Comparison of ENCODE assay signal across 8 mouse cellular contexts in the genomic region with DNA sequence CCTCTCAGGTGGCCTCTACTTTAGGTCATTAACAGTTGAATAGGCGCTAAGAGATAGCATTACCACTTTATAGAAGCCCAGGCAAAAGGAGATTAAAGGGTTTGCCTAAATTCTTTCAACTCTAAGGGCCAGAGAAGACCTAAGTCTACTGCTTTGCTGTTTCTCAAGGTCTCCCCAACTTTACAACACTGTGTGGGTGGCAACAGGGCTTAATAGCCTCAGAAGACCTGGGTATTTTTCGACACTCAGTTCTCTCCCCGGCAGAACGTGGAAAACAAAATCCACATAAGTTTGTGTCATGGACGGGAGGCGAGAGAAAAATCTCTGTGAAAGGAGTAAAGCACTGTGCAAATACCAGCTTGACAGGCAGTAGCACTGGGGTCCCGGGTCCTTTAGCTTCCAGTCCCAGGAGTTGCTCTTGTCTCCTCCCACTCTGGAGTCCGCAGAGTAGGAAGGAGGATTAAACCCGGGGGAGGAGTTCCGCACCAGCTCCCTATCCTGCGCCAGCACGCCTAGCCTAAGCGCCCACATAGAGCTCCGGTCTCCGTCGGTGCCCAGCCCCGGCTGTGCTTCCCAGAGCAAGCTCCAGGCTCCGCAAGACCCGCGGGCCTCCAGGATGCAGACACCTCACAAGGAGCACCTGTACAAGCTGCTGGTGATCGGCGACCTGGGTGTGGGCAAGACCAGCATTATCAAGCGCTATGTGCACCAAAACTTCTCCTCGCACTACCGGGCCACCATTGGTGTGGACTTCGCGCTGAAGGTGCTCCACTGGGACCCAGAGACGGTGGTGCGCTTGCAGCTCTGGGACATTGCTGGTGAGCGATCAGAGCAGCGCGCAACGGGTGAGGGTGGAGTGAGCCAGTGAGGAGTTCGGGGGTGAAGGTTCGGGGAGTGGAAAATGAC. TPM values are rescaled to one million over a fixed set of nuclear protein-coding genes. Genes with fewer than 3 reads are reported as not detected.
A peak's percentile ranks its signal among the peaks of the same experiment; 100 is the strongest.
DNase-seq lines count a peak whose midpoint lies in the region; ATAC-seq and TF ChIP-seq lines count a peak whose summit lies in the region.

A gene (plus strand): TSS at position 488 of the 906 bp plus-strand sequence.

- H3K36me3 ChIP-seq in forebrain, embryonic 10.5 days (replicated peaks) = no peaks in the 10 kb centered on the region
- H3K36me3 ChIP-seq in liver, embryonic 16.5 days (ENCODE audit: control insufficient read depth, insufficient read depth) = no peaks in the 10 kb centered on the region
- no peaks in the 10 kb centered on the region for H3K36me3 ChIP-seq in neural tube, embryonic 13.5 days
- H3K36me3 ChIP-seq in testis, adult 2 months (ENCODE audit: control insufficient read depth, insufficient read depth, low read length) = no peaks in the 10 kb centered on the region

- H3K9me3 ChIP-seq in forebrain, embryonic 10.5 days = no peaks in the 10 kb centered on the region
- no peaks in the 10 kb centered on the region for H3K9me3 ChIP-seq in liver, embryonic 16.5 days (replicated peaks; ENCODE audit: control insufficient read depth, low read length)
- no peaks in the 10 kb centered on the region for H3K9me3 ChIP-seq in neural tube, embryonic 13.5 days

- H3K4me3 ChIP-seq in forebrain, embryonic 10.5 days = peak within 1 kb of the TSS; percentile 64
- peak within 1 kb of the TSS; percentile 56 for H3K4me3 ChIP-seq in liver, embryonic 16.5 days (ENCODE audit: low read depth, low read length)
- H3K4me3 ChIP-seq in neural tube, embryonic 13.5 days = peak within 1 kb of the TSS; percentile 49
- H3K4me3 ChIP-seq in testis, adult 2 months (ENCODE audit: control insufficient read depth, low read depth, low read length) = peak within 1 kb of the TSS; percentile 15

- 1% methylated on average over 35 of the region's 35 CpGs for WGBS in forebrain, embryonic 10.5 days
- 2% methylated on average over 35 of the region's 35 CpGs for WGBS in liver, embryonic 16.5 days (ENCODE audit: insufficient replicate concordance)
- WGBS in neural tube, embryonic 13.5 days = 1% methylated on average over 35 of the region's 35 CpGs

- peak; percentile 82 for ATAC-seq in liver, embryonic 16.5 days (ENCODE audit: low read depth)
- ATAC-seq in neural tube, embryonic 13.5 days (ENCODE audit: low read depth) = peak; percentile 89

- H3K4me1 ChIP-seq in forebrain, embryonic 10.5 days = peaks cover 11% of the 10 kb centered on the region; the same call in 1 of the 2 replicates
- H3K4me1 ChIP-seq in liver, embryonic 16.5 days (ENCODE audit: control insufficient read depth, low read depth, low read length) = no peaks in the 10 kb centered on the region; the same call in none of the 2 replicates
- peaks cover 9% of the 10 kb centered on the region for H3K4me1 ChIP-seq in neural tube, embryonic 13.5 days (replicated peaks)
- peaks cover 2% of the 10 kb centered on the region; the same call in 1 of the 2 replicates for H3K4me1 ChIP-seq in testis, adult 2 months (ENCODE audit: control insufficient read depth, insufficient read depth, low read length)

- H3K4me2 ChIP-seq in liver, embryonic 16.5 days (ENCODE audit: low read depth, low read length) = peak within 1 kb of the TSS; percentile 66
- peak within 1 kb of the TSS; percentile 90 for H3K4me2 ChIP-seq in neural tube, embryonic 13.5 days

- H3K27ac ChIP-seq in forebrain, embryonic 10.5 days = peak within 1 kb of the TSS; percentile 78
- H3K27ac ChIP-seq in liver, embryonic 16.5 days (ENCODE audit: low read length) = no peak within 1 kb of the TSS
- no peak within 1 kb of the TSS for H3K27ac ChIP-seq in neural tube, embryonic 13.5 days (replicated peaks)
- no peak within 1 kb of the TSS for H3K27ac ChIP-seq in testis, adult 2 months (ENCODE audit: control insufficient read depth, insufficient read depth, low read depth, low read length)

- H3K27me3 ChIP-seq in forebrain, embryonic 10.5 days (ENCODE audit: poor library complexity, severe bottlenecking) = peaks cover 16% of the 10 kb centered on the region
- H3K27me3 ChIP-seq in liver, embryonic 16.5 days (ENCODE audit: control insufficient read depth, insufficient read depth, low read depth, low read length) = no peaks in the 10 kb centered on the region
- peaks cover 15% of the 10 kb centered on the region for H3K27me3 ChIP-seq in neural tube, embryonic 13.5 days
- no peaks in the 10 kb centered on the region for H3K27me3 ChIP-seq in testis, adult 2 months (ENCODE audit: control insufficient read depth, insufficient read depth, low read length)

- no peak for TF ChIP-seq POLR2A in testis, adult 2 months (IDR thresholded peaks at IDR 0.05; ENCODE audit: control insufficient read depth, low read depth, low read length)

- DNase-seq in left cerebral cortex, adult 18-20 months (ENCODE audit: low spot score in 2 of 2) = peak; percentile 14 to 16
- no peak for DNase-seq in left cerebral cortex, adult 11 months (ENCODE audit: low spot score)
- peak; percentile 67 for DNase-seq in forebrain, embryonic 10.5 days (ENCODE audit: extremely low spot score, low spot score)
- DNase-seq in heart, postnatal 10 days = peak; percentile 28 to 35
- DNase-seq in kidney, postnatal 36 days = peak; percentile 60 to 75

- H3K9ac ChIP-seq in liver, embryonic 16.5 days (ENCODE audit: low read depth, low read length) = peak within 1 kb of the TSS; percentile 13; the same call in 1 of the 2 replicates
- H3K9ac ChIP-seq in neural tube, embryonic 13.5 days = peak within 1 kb of the TSS; percentile 63

- intact Hi-C loops in heart, postnatal 10 days (cut with DNase I) = no loop called here

- no peak for TF ChIP-seq CTCF in testis, adult 2 months (IDR thresholded peaks at IDR 0.05; ENCODE audit: control insufficient read depth, insufficient read depth, insufficient replicate concordance, low read depth, low read length)

RNA-seq across cellular contexts. Expression of the gene that starts here (rescaled TPM):
- under 1 TPM in 1 of 2 experiments, not detected in 1; 0.53 TPM for total RNA-seq in left cerebral cortex, adult 18-20 months (2021)
- 7.0 and 7.3 TPM in 2 replicates for polyA plus RNA-seq in forebrain, embryonic 10.5 days (2016; fragmentation: Nextera tagmentation; extraction: Ambion mirVana)
- total RNA-seq in heart, postnatal 10 days (2021) = under 1 TPM in 1 of 2 experiments, not detected in 1; 0.29 TPM
- 1.3 and 1.8 TPM in 2 replicates for polyA plus RNA-seq in liver, embryonic 16.5 days (2015; fragmentation: Nextera tagmentation; extraction: Ambion mirVana)
- polyA plus RNA-seq in neural tube, embryonic 13.5 days (2015; fragmentation: Nextera tagmentation; extraction: Ambion mirVana) = 2.3 and 2.4 TPM in 2 replicates
- not detected in 2 replicates for polyA plus RNA-seq in testis, adult 2 months (2012; rRNA removed)

Comparison
In these comparisons a context has a peak if more than half of its experiments do, and no peak if none do; other contexts are left out.
1. Peak in DNase-seq in left cerebral cortex, adult 18-20 months; RNA of the gene not detected or under 1 TPM.
2. Peak in DNase-seq in heart, postnatal 10 days; RNA of the gene not detected or under 1 TPM.